Mouse (Mus musculus) heart, postnatal 0 days (tissue): ENCODE results near the gene Mycbpap.

Source experiments
- CTCF ChIP-seq: IDR thresholded peaks from 2 replicates; pipeline ENCODE4 v1.5.1; 2016; ENCODE audit warnings: antibody characterized with exemption, control low read depth, low read depth
- EP300 ChIP-seq: IDR thresholded peaks from 2 replicates; pipeline ENCODE4 v1.6.1; 2016; ENCODE audit warnings: antibody characterized with exemption, low read depth

DNA sequence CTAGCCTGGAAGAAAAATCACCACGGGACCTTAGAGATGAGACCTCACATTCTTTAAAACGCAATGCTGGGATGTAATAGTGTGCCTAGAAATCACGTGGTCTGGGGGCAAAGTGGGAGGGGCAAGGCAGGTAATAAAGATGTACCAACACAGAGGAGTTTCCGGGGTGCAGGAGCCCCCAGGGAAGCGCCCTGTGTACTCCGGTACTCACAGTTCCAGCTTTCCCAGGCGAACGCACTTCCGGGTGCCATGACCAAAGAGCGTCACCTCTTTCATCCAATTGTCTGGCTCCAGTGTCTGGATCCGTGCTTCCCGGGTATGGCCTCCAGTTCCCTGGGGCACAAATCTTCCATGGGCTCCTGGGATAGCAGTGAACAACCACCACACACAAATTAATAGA lies 21.8 kb upstream of the Mycbpap start:
- TF ChIP-seq CTCF (no peak), EP300 (no peak)
